Mouse (Mus musculus) brain, embryonic 18.5 days (tissue): Measurements from ENCODE around the gene Il7r.

ENCODE experiments used
- DNase-seq: peaks from one replicate; pipeline ENCODE4 v3.0.0-alpha.2; 2012; ENCODE audit warnings: low read depth, low spot score

Gene Il7r

DNA sequence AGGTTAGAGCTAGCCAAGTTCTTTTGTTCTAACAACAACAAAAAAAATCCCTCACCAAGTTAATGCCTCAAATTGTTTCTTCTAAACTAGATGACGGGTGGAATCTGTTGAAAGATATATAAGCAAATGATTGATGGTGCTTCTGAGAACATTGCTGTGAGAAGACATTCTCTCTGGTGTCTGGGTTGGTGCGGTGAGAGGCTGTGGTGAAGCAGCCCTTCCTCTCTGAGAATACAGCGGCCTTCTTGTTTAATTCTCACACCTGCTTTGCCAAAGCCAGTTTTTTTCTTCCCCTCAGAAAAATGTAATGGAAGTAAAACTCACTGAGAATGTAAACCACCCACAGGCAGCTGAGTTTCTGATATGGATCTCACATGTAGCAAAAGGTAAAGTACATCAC is 57.8 kb downstream of the Il7r start:
- DNase-seq: no peak

DNA sequence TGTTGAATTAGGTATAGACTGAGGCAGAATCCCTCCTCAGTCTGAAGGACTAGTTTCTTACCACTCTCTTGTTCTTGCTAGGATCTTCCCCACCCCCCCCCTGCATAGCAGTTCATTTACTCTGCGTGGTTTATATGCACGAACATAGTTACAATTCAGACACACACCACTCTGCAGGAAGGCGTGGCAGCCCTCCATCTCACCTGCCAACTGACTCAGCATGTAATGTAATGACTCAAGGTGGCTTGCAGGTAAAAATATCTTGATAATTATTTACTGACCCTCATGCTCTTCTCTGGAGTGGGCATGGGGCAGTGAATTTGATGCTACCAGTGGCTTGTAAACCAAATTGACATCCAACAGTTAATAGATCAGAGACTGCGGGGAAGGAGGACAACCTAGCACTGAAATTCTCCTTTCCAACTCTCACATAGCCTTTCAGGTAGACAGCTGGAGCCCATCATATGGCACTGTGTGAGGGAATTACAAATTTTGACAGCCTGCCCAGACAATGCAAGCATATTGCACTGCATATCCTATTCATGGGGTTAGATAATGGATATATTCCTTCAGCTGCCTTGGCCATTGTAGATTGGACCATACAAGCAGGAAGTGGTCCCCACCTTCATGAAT is 58.8 kb downstream of the Il7r start:
- DNase-seq: no peak

DNA sequence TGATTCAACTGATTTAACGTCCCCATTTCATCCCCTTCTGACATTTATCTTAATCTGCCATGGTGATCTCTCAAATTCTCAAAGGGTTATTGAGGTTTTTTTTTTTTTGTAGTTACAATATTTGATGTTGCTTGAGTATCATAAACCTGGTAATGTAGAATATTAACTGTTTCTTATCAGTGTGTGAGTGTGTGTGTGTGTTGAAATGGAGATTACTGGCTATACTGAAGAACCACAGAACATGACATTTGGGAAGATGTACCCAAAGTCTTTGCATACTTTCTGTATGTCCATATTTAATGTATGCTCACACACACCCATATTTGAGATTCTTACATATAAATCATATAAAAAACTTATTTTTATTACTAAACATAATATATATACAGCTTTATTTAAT is 65.9 kb downstream of the Il7r start:
- DNase-seq: no peak

DNA sequence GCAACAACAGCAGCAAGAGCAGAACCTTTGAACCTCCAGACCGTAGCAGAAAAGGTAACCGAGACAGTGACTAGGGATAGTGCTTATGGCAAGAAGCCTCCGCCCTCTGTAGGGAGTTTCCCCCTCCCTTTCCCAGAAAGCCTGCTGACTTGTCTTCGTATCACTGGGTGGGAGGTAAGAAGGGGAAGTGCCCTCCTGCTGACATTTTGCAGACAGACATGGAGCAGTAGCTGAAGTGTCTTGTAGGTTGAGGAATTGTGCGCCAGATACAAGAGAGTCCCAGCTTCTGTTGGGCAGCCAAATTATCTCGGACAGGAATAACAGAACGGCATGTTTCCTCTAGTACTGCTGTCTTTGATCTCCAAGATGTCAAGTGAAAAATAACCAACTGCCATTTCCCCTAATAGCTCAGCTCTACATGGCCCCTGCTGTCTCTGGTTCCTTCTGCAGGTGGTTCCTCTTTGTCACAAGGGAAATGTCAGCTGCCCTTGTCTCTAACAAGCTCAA is 66.4 kb downstream of the Il7r start:
- DNase-seq: no peak
